Mouse (Mus musculus) kidney, postnatal 25 days (tissue): ENCODE data around the gene Dock4.

Experiments
- DNase-seq, 2 experiments: peaks; one replicate each; pipeline ENCODE4 v3.0.0; 2021; ENCODE audit warnings: mixed read lengths in 2 of 2

The Dock4 gene

DNA sequence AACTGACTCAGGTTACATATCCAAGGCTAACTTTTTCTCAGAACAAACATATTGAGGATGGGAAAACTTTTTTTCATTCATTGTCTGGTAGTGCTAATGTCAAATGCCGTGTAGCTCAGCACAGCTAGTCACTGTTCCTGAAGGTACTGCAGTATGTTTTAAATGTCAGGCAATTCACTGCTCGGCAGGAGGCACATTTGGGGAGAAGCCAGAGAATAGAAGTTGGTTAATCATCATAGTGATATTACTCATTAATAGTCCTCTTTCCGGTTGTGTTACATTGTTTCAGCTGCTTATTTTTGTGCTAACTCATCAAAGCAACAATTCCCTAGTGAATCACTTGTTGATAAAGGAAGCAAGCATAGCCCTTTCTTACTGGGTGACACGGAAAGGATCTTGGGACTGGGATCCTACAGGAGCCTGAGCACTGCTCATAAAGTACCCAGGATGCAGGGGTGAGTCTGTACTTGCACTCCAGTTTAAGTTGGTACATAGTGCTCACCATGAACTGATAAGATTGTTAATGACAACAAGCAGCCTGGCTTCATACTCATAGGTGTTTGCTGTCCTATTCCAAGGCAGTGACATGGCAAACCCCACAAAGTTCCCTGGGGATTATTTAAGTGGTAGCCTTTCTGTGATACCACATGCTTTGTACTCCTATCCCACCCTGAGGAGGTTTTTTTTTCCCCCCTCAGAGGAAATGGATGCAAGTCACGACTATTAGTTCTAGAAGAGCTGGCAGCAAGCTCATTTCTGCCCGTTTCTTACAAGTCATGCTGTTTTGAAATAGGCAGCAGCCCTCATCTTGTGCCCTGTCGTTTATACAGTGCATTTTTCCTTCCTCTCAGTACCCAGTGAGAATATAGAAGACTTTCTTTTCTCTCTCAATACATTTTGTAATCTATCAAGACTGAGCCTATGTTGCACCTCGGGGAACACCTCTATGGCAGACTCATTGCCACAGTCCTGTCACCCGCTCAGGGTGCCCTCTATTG, 123.5 kb downstream of the Dock4 start:
- no peak for DNase-seq

DNA sequence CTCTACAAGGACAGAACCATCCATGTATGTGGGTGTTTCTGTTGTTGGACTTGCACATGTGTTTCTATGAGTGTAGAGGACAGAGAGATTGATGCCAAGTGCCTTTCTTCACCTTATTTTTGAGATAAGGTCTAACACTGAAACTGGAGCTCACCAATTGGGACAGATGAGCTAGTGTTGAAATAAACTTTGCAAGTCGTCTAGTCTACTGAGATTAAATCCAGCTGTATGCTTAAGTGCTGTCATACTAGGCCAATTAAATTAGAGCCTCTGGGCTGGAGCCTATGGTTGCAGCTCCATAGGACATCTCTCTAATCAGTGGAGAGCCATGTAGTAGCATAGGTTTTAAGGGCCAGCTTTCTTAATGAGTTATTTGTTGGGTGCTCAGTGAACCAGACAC, 124.5 kb downstream of the Dock4 start:
- no peak for DNase-seq

DNA sequence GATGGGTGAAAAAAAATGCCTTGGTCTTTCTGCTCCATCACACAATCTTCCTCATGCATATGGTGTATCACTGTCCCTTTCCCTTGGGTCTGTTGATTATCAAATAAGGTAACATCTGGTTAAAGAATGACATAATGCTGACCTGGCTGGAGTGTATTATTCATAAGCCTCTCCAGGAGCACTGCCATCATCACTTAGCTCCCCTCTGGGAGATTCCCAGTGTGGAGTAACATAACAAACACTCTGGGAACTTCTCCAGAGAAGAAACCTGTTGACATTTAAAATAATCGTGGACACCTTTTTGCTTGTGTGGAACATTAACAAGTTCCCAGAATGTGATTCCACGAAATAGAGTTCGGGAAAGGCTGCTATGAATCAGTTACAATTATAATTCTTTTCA, 128.3 kb downstream of the Dock4 start:
- DNase-seq = no peak

DNA sequence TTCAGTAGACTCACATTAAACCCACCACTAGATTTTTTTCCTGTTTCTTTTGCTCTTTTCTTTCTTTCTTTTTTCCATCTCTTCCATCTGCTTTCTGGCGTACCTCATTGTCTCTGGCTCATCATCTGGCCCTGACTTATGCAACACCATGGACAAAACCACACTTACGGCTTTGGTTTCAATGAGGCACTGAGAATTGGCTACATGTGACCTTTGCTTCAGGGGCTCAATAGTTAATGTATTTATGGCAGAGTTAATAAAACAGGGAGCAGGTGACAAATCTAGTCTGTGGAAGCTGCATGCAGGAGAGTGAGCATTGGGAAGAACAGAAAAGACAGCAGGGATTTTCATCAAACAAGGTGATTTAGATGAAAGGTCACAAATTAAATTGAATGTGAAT, 131.0 kb downstream of the Dock4 start:
- no peak for DNase-seq

DNA sequence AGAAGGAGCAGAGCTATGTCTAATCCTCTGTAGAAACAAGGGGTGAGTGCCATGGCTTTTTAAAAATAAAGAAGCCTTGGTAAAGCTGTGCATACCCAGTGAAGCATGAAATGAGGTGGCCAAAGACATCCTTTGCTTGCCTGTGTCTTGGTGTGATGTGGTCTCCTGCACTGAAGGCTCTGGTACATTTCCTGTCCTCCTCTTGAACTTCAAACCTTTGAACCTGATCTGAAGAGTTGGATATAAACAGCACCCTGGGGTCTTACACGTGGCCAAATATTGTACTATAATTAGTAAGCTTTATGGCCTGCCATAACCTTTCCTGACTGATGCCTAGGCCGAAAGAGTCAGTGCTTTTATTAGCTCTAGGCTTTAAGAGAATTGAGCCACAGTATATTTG, 134.6 kb downstream of the Dock4 start:
- no peak for DNase-seq

DNA sequence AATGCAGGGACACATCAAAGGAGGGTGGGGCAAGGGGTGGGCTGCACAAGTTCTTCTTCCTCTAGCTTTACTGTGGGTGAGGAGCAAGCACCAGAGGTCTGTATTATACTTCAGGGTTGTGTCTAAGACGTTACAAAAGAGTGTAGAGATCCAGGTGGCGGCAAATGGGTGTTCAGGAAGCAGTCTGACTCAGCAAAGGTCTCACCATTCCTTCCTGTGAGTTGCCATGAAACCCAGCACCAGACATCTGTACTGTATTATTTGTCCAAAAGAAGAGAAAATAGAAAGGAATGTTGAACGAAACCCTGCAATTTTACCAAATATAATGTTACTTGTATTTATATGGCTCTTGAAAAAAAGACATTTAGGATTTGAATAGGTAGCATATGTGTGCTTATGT, 135.3 kb downstream of the Dock4 start:
- DNase-seq = no peak

DNA sequence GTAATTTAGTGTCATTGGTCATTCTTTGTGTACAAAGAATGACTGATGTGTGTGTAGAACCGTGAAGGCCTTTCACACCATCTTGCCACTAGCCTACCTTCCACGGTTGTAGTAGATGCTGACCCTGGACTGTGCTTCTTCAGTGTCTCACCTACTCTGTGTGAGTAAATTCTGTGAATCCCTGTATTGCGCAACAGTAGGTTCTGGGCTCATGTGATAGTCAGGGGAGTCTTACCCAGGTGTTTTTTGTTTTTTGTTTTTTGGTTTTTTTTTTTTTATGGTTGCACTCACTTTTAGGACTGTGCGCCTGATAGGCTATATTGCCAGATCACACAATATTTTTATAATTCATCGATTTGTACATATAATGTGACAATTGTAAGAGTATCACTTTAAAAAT, 136.3 kb downstream of the Dock4 start:
- DNase-seq = no peak

DNA sequence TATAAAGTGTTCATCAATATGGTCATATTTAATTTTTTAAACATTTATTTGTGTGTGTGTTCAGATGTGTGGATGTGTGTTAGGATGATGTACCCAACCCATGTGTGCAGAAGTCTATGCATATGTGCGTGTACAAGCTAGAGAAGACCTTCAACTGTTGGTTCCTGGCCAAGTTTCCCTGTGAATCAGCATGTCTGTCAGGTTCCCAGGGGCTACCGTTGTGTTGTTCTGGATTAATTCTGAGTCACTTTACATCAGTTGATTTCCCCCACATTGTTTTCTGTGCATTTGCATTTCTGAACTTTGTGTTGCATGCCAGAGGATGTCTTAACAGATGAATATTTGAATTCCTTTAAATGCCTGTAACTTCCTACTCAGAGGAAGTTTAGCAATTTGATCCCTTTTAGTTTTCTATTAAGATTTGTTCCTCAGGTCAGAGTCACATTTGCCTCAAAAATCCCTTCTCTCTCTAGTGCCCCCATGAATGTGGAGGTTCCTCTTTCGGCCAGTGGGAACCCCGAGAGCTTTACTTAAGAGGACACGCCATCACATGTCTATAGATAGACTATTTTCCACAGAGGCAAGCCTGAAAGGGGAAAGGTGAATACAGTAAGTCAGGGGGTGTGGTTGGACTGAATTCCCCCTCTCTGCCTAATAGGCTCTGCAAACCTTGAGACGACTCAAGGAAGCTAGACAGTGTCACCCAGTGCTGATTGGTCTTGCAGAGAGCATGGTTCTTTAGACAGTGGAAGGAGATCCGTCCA, 139.0 kb downstream of the Dock4 start:
- DNase-seq = no peak

DNA sequence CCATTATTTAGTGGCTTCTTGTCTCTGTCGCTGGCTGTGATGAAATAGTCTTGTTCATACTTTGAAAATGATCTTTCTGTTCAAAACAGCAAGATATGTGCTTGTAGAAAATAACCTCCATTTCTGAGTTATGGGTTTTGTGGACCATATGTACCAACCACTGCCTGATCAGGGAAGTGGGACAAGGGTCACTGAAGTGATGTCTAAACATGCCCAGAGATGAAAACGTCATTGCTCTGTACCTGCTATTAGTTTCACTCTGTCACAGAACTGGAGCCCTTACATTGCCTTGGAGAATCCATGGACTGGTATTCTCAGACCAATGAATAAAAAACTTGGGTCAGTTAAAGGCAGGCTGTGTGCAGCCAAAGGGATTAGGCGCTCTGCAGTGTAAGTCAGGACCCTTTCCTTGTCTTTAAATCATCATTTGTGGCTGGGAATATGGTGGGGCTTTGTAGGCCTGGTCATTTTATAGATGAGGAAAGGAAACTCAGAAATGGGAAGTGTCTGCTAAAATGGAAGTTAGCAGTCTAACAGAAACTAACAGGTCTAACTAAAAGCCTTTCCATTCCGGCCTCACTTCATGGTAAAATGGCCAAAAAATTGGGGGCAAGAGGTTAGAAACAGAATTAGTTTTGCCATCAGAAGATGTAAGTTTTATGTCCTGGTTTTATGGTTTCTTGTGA, 139.8 kb downstream of the Dock4 start:
- no peak for DNase-seq

DNA sequence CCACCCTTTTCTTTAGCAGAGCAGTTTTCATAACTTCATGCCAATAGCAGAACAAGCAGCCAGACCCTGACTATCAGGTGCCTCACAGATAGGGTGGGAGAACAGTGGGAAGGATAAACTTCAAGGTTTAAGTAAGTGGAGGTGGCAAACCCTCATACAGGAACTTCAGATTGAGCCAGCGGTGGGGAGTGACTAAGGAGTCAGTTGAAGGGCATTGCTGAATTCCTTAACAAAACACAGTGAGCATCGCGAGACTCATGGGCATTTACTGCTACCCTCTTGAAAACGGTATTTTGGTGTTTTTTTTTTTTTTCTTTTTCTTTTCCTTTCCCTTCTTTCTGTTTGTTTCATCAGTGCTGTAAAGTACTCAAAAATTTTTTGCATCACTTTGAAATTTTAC, 148.4 kb downstream of the Dock4 start:
- DNase-seq = no peak

DNA sequence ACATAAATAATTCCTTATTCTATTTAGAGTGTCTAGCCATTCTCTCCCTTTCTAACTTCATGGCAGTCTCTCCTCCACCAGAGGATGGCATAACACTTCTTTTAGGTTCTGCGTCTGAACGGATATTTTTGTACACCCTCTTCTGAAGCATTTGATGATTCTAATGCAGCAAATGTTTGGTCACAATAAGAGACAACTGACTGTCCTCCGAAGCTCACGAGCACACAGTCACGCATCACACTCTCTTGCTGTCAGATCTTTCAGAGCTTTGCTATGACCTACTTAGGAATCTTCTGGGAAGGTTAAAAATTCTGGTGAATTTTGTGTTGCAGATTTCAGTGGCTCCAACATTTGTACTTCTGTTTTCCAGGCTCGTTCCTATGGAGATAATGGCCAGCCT, 149.7 kb downstream of the Dock4 start:
- no peak for DNase-seq

DNA sequence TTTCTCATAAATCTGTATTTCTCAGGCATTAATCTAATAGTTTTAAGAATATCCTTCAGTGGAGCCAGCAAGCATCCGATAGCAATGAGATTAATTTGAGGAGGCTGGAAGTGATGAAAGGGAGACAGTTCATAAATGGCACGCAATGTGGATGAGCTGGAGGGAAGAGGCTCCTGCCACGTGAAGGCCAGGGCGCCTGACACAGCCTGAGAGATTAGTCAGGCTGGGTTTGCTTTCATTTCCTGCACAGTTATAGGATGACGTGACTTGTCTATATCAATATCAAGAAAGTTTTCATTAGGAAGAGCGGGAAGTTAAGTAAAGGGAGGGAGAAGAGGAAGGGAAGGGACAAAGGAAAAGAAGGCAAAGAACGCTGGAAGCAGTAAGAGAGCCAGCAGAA, 150.3 kb downstream of the Dock4 start:
- no peak for DNase-seq

DNA sequence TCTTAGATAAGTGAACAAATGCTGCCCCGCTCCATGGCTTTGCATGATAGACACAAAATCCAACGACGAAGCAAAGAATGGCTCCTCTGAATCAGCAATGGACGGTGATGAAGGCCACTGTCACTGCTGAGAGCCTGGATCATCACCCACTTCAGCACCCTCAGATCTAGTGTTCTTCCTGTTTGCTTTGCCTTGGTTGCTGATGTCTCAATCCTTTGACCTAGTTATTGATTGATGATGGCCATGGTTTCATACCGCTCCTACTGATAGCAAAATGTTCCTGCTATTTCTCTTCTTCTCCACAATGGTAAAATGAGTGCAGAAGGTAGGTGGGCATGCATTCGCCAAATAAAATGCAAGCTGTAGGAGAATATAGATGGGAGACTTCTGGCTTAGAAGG, 150.7 kb downstream of the Dock4 start:
- DNase-seq = no peak

DNA sequence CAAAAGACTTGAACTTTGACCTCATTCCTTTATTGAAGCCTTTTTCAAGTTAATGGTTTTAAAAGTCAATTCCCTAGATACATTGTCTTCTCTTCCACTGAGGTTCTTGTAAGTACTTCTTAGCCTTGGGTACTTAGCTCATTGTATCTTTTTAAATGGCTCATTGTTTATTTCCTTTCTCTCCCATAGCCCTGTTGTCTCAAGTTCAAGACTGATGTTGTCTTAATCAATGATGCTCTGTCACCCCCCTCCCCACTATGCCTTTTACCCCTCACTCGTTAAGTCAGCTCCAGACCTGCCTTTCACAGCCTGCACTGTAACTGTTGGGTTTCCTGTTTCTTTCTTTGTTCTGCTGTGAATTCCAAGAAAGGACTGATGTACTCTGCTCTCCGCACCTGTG, 154.2 kb downstream of the Dock4 start:
- DNase-seq = no peak

DNA sequence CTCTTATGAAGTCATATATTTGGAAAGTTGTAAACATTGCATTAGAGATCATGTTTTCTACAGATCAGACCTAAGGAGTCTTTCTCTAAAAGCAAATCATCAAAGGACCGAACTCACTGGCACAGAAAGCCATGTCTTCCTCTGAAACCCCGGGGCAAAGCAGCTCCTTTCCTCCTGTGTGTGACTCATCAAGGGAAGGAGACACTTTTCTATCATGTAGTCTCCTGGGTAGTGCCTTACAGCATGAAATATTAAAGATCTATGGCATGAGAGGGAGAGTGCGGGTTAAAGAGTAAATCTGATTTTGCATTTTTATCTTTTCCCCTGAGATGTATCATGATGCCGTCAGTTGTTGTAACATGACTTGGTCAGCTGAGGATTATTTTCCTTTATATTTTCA, 159.8 kb downstream of the Dock4 start:
- no peak for DNase-seq

DNA sequence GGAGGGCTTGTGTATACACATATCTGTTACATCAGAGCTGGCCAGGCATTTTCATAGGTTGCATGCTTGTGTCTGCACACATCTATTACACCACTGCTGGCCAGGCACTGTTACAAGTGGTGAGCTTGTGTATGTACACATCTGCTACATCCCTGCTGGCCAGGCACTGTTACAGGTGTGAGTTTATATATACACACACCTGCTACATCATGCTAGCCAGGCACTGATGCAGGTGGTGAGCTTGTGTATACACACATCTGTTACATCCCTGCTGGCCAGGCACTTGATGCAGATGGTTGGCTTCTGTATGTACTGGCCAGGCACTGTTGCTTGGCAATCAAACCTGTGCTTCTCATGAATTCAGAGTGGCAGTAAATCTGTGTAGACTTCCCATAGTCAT, 177.2 kb downstream of the Dock4 start:
- DNase-seq = no peak

DNA sequence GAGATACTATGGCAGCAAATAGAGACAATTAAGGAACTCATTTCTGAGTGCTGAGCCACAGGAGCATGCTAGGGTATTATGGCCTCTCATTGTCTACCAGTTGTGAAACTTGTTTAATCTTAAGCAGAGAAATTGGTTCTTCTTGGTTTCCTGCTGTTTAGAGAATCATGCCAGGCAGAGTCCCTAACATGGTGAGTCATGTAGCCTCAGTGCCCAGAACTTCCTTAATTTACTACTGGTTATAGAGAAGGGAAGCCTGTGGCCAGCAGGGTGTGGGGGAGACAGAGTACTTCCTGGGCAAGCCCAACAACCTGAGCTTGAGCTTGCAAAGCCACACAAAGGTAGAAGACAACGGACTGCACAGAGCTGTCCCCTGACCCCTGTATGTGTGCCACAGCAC, 180.8 kb downstream of the Dock4 start:
- DNase-seq = no peak

DNA sequence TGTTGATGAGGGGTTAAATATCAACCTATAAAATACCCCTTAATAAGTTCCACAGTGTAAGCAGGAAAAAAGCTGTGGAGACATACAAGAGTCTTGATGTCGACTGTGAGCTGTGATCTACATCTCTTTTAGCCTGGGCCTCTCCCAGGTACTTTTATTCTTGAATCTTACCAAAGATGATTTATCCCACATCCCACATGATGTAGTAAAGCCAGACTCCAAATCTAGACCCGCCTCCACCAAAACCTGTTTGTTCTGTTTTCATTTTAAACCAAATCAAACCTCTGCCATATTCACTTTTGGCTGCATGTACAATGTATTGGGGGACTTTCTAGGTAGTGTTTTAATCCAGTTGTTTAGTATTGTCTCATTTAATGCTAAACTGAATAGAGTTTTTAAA, 187.5 kb downstream of the Dock4 start:
- DNase-seq = no peak

DNA sequence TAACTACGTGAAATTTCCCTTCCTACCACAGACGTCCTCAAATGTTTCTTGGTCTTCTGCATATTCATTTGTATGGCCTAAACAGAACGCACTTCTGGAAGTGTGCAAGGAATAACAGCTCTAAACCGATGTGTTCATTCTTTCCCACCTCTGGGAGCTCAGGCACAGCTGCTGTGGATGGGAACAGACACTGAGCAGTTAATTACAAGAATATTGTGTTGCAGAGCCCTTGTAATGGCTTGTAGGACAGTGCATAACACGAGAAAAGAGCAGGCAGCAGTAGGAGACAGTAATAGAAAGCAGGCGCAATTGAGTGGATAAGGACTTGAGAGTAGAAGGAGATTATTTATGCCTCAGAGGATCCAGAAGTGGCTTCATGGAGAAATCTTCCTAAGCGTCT, 188.4 kb downstream of the Dock4 start:
- DNase-seq = no peak

DNA sequence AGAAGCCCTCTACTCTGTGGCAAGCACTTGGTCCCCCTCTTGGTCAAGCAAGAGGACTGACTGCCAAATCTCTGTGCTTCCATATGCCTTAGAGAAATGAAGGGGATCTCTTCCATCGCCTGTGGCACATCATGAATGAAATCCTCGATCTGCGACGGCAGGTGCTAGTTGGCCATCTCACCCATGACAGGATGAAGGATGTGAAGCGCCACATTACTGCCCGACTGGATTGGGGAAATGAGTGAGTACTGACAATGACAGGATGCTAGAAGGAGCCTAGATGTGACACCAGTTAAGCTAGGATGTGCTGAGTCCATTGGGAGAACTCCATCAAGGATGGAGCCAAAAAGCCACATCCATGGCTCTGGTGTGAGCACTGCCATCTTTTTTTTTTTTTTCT, 190.2 kb downstream of the Dock4 start:
- no peak for DNase-seq

DNA sequence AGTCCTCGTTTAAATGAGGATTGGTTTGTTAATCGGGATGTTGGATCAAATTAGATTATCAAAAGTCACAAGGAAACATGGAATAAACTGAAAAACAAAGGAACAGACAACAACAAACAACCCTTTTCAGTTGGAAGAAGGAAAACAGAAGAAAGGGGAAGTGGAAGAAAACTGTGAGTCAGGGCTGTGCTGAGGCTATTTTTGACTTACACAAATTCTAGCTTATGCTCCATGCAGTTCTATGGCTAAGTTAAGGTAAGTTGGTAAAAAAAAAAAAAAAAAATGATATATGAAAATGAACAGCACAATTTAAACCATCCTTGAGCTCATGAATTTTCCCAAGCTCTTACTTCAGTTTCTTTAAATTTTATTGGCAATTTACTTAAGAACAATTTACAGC, 191.7 kb downstream of the Dock4 start:
- DNase-seq = no peak

DNA sequence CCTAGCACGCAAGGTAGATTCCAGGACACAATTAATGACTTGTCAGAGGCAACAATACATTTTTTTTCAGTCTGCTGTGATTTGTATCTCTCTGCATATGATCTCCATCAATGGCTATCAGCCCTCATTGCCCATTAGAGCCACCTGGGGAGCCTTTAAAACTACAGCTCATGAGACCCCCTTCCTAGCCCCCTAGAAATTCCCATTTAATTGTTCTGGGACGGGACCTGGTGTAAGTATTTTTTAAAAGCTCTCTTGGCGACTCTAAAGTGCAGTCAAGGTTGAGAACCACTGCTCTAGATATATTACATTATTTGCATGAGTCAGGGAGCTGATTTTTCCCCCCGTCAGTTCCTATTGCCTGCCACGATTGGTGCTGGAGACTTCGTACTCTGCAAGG, 200.1 kb downstream of the Dock4 start:
- DNase-seq = no peak

DNA sequence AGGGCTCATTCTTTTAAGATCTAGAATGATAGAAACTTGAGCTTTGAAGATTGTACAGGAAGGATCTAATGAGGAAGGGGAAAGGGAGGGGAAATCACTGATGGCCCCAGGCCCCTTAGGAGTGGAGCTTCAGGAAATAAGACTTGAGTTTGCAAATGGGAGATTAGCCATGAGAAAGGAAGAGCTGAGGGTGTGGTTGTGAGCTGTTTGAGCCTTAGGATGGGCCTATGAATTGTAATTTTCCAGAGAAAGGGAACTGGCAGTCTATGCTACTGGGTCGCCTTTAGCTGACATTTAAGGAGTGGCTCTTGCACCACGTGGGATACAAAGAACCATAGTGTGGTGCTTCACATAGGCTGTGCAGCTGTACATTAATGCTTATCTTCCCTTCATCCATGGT, 208.6 kb downstream of the Dock4 start:
- DNase-seq = no peak

DNA sequence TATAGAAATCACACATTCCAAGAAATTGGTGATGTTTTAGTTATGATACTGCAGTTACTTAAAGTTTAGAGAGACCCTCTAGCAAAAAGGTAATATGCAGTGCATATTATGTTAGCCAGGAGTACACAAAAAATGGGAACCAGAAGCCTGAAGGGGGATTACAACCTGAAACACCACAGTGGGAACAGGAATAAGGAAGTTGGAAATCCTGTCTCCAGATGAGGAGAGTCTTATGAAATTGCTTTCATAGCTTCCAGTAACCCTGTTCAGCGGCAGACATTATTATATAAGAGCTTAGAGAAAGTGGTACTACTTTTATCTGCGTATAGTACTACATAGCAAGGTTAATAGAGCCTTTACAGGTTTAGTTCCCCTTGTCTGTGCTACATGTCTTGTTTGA, 210.1 kb downstream of the Dock4 start:
- no peak for DNase-seq
